Mouse (Mus musculus): Measurements from ENCODE around the gene Uox. TPM values are rescaled to one million over a fixed set of nuclear protein-coding genes. Genes with fewer than 3 reads are reported as not detected.

The Uox gene
- total RNA-seq (2021), result under 1 TPM in 1 of 2 experiments, not detected in 1; 0.44 TPM
- long read RNA-seq, experiment 1, result 0 reads
- long read RNA-seq, experiment 2, partial matches to known transcripts, result 0 of 1 reads
- long read RNA-seq, experiment 2, other reads (novel, unspliced or antisense), result 1 of 1 reads

- no peak for TF ChIP-seq CTCF (conservative IDR thresholded peaks at IDR 0.05)
- Histone ChIP-seq H3K4me3 (no peak within 1 kb of the TSS), H3K27ac (no peak within 1 kb of the TSS)
- DNase-seq (ENCODE audit: low spot score in 2 of 2), result no peak
Measured at GRCm38 (mm10) chr3:146570148-146570782, at the start of gene Uox. Gene Uox, plus strand, starts transcription at chr3:146570426.

- Histone ChIP-seq H3K4me3 (peak within 1 kb of the TSS; percentile 86), H3K27ac (peak within 1 kb of the TSS; percentile 99)
- TF ChIP-seq CTCF (conservative IDR thresholded peaks at IDR 0.05), result no peak
- DNase-seq (ENCODE audit: low spot score in 2 of 2), result peak; percentile 87 to 92
Measured at GRCm38 (mm10) chr3:146520798-146521651, 49.2 kb upstream of the Uox start, which contains the start of gene Rpf1. Gene Rpf1, minus strand, starts transcription at chr3:146521429.

- no peak for DNase-seq (ENCODE audit: low spot score in 2 of 2)
- Histone ChIP-seq H3K4me3 (peak overlapping the region; percentile 86), H3K27ac (peak overlapping the region; percentile 99)
- no peak for TF ChIP-seq CTCF (conservative IDR thresholded peaks at IDR 0.05)
Measured at GRCm38 (mm10) chr3:146521652-146522020, 48.6 kb upstream of the Uox start.

GRCm38 (mm10) chr3:146528335-146528734, 41.9 kb upstream of the Uox start:
- Histone ChIP-seq H3K27ac (no peak overlapping the region), H3K4me3 (no peak overlapping the region)
- DNase-seq (ENCODE audit: low spot score in 2 of 2), result no peak
- no peak for TF ChIP-seq CTCF (conservative IDR thresholded peaks at IDR 0.05)

GRCm38 (mm10) chr3:146534986-146535385, 35.2 kb upstream of the Uox start:
- Histone ChIP-seq H3K4me3 (no peak overlapping the region), H3K27ac (no peak overlapping the region)
- DNase-seq (ENCODE audit: low spot score in 2 of 2), result no peak
- no peak for TF ChIP-seq CTCF (conservative IDR thresholded peaks at IDR 0.05)

GRCm38 (mm10) chr3:146540521-146541273, 29.5 kb upstream of the Uox start:
- TF ChIP-seq CTCF (conservative IDR thresholded peaks at IDR 0.05), result no peak
- no peak overlapping the region for H3K4me3 ChIP-seq
- H3K27ac ChIP-seq, result no peak overlapping the region
- DNase-seq (ENCODE audit: low spot score in 2 of 2), result no peak

- DNase-seq (ENCODE audit: low spot score in 2 of 2), result no peak
- no peak overlapping the region for H3K27ac ChIP-seq
- TF ChIP-seq CTCF (conservative IDR thresholded peaks at IDR 0.05), result no peak
Measured at GRCm38 (mm10) chr3:146543632-146544031, 26.6 kb upstream of the Uox start.

GRCm38 (mm10) chr3:146554816-146555215, 15.4 kb upstream of the Uox start:
- no peak for TF ChIP-seq CTCF (conservative IDR thresholded peaks at IDR 0.05)
- DNase-seq (ENCODE audit: low spot score in 2 of 2), result no peak
- Histone ChIP-seq H3K4me3 (no peak overlapping the region), H3K27ac (no peak overlapping the region)

More at GRCm38 (mm10) chr3:146543632-146544031, 26.6 kb upstream of the Uox start:
- H3K4me3 ChIP-seq, result no peak overlapping the region

- H3K4me3 ChIP-seq, result no peak overlapping the region
- H3K27ac ChIP-seq, result no peak overlapping the region
- DNase-seq (ENCODE audit: low spot score in 2 of 2), result no peak
- peak; percentile 41 for TF ChIP-seq CTCF (conservative IDR thresholded peaks at IDR 0.05)
Measured at GRCm38 (mm10) chr3:146556567-146556966, 13.7 kb upstream of the Uox start.

GRCm38 (mm10) chr3:146557507-146557906, 12.7 kb upstream of the Uox start:
- no peak for TF ChIP-seq CTCF (conservative IDR thresholded peaks at IDR 0.05)
- no peak for DNase-seq (ENCODE audit: low spot score in 2 of 2)
- H3K27ac ChIP-seq, result peak overlapping the region; percentile 71
- H3K4me3 ChIP-seq, result no peak overlapping the region

GRCm38 (mm10) chr3:146562936-146563335, 7.3 kb upstream of the Uox start:
- TF ChIP-seq CTCF (conservative IDR thresholded peaks at IDR 0.05), result no peak
- DNase-seq (ENCODE audit: low spot score in 2 of 2), result no peak
- H3K27ac ChIP-seq, result no peak overlapping the region
- H3K4me3 ChIP-seq, result no peak overlapping the region

- TF ChIP-seq CTCF (conservative IDR thresholded peaks at IDR 0.05), result peak; percentile 88
- Histone ChIP-seq H3K27ac (peak overlapping the region; percentile 87), H3K4me3 (peak overlapping the region; percentile 0; the same call in 1 of the 2 replicates)
- DNase-seq (ENCODE audit: low spot score in 2 of 2), result peak; percentile 82 to 91
Measured at GRCm38 (mm10) chr3:146564268-146565064, 5.8 kb upstream of the Uox start.

Data from layer of hippocampus, adult 2 months (tissue).